Mouse (Mus musculus) heart, adult 2 months (tissue): ENCODE data around the gene Rbms1. TPM values are rescaled to one million over a fixed set of nuclear protein-coding genes. Genes with fewer than 3 reads are reported as not detected.

Source experiments
- DNase-seq, 2 experiments: peaks; one replicate each; pipeline ENCODE4 v3.0.0; 2021
- H3K27ac ChIP-seq: fragments of 200-600 bp; 2 replicates; pipeline ENCODE4 v1.8.1; 2022
- H3K27me3 ChIP-seq: fragments of 200-500 bp; 2 replicates; pipeline ENCODE4 v1.6.1; 2012; ENCODE audit warnings: mild to moderate bottlenecking, low read length, inconsistent platforms, mixed read lengths; ENCODE audit not compliant: control insufficient read depth, insufficient read depth
- H3K36me3 ChIP-seq: fragments of 200-500 bp; 2 replicates; pipeline ENCODE4 v1.6.1; 2012; ENCODE audit warnings: low read length, inconsistent platforms; ENCODE audit not compliant: control insufficient read depth, insufficient read depth
- H3K4me1 ChIP-seq: fragments of 200-500 bp; 2 replicates; pipeline ENCODE4 v1.6.1; 2011; ENCODE audit warnings: low read length; ENCODE audit not compliant: control insufficient read depth, insufficient read depth
- H3K4me3 ChIP-seq: fragments of 200-600 bp; 2 replicates; pipeline ENCODE4 v1.8.1; 2022
- H3K79me2 ChIP-seq: fragments of 200-500 bp; replicated peaks from 2 replicates; pipeline ENCODE4 v1.6.1; 2012; ENCODE audit warnings: mild to moderate bottlenecking, inconsistent platforms, low read length, moderate library complexity, mixed read lengths; ENCODE audit not compliant: control insufficient read depth, insufficient read depth
- H3K9ac ChIP-seq: fragments of 200-500 bp; 2 replicates; pipeline ENCODE4 v1.6.1; 2012; ENCODE audit warnings: low read depth, mild to moderate bottlenecking, control low read depth, inconsistent platforms, low read length, mixed read lengths
- CTCF ChIP-seq: fragments of 200-600 bp; IDR thresholded peaks from 2 replicates; pipeline ENCODE4 v1.8.1; 2022; ENCODE audit warnings: antibody characterized with exemption, mild to moderate bottlenecking, moderate library complexity
- EP300 ChIP-seq: fragments of 200-500 bp; IDR thresholded peaks from 2 replicates; pipeline ENCODE4 v1.6.1; 2011; ENCODE audit warnings: low read depth, low read length, control low read depth; ENCODE audit not compliant: insufficient read depth
- POLR2A ChIP-seq: fragments of 200-500 bp; IDR thresholded peaks from 2 replicates; pipeline ENCODE4 v1.6.1; 2011; ENCODE audit warnings: mild to moderate bottlenecking, low read depth, low read length, control low read depth; ENCODE audit not compliant: insufficient read depth
- WGBS: fragments of 180-500 bp; shearing (Covaris S2); methylation state at CpG from one replicate; pipeline ENCODE4 v1.1.7; 2018; 5-methylcytosine and 5-hydroxymethylcytosine counted together
- intact Hi-C: fragments of 180-260 bp; cut with DNase I; formaldehyde crosslinking; loops from one replicate; pipeline ENCODE4 v1.15.1; 2025
- polyA plus RNA-seq: library from polyadenylated mRNA; depleted of rRNA; stranded (reverse); fragments of >200 nt; gene quantifications from 2 replicates; pipeline ENCODE4 v1.2.3, GENCODE M21; 2012
- total RNA-seq, 2 experiments: library from RNA; stranded (reverse); gene quantifications; 2 replicates each; pipeline ENCODE4 v1.2.3; 2021

Rbms1 gene
- total and polyA plus RNA-seq, 3 experiments: 44.5 to 79.4 (median 48.7) TPM

DNA sequence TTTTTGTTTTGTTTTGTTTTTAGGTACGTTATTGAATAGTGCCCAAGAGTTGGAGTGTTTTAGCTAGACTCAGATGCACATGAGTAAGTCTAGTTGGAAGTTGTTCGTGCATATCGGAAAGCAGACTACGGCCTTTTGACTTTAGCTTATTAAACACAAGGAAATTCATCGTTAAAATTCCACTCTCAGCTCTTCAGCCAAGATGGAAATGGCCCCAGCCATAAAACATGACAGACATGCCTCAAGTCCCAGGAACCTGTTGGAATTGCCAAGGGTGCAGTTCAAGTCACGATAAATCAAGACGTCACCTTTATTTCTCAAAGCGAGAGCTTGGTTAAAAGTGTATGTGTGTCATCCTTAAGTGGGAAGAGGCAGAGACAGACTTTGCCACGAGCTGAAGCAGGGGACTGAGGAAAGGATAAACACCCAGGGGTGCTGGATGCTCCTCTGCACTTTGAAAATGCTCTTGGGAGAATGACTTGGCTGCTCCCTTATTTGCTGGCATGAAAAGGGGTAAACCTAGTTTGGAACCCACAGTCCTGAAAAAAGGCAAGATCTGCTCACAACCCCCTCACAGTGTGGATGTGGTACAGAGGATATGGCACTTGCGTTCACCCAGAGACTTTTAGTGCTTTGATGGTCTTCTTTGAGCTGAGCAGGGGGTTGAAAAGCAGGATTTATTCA is 233.9 kb downstream of the Rbms1 start:
- Histone ChIP-seq H3K4me1 (no peaks in the 10 kb centered on the region), H3K27me3 (no peaks in the 10 kb centered on the region), H3K79me2 (no peaks in the 10 kb centered on the region), H3K27ac (no peak overlapping the region), H3K9ac (no peak overlapping the region), H3K36me3 (no peaks in the 10 kb centered on the region), H3K4me3 (no peak overlapping the region)
- intact Hi-C loops: no loop called here
- 77% methylated on average over 10 of the region's 10 CpGs for WGBS
- TF ChIP-seq CTCF (no peak), POLR2A (no peak), EP300 (no peak)
- DNase-seq: peak in 1 of 2 experiments; percentile 7

DNA sequence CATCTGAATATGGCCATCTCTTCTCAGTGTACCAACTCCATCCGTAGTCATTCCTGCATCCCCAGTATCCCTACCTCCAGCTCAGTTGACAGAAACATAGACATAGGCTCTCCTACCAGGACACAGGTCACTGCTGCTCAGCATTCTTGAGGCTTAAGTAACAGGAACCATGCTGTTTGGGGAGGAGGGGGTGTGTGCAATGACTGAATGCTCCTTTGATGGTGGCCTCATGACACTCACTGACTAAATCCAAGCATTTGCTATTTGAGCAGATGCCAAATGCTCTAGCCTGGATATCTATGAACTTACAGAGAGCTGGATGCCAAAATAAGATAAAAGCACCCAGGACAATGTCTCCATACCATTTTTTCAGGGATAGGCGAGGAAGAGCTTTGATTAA is 238.3 kb downstream of the Rbms1 start:
- DNase-seq: peak in 1 of 2 experiments; percentile 4
- WGBS: 88% methylated on average over 2 of the region's 2 CpGs
- H3K27me3 ChIP-seq: no peaks in the 10 kb centered on the region
- H3K36me3 ChIP-seq: peaks cover 2% of the 10 kb centered on the region; the same call in 1 of the 2 replicates
- no peak for TF ChIP-seq CTCF
- no peak for TF ChIP-seq POLR2A
- TF ChIP-seq EP300: no peak
- H3K4me1 ChIP-seq: peaks cover 3% of the 10 kb centered on the region
- intact Hi-C loops: loop anchor here (5.0 kb wide), 1 partner anchor 238 kb away; the partner anchor contains the start of gene Rbms1
- H3K27ac ChIP-seq: no peak overlapping the region
- no peak overlapping the region for H3K4me3 ChIP-seq
- H3K79me2 ChIP-seq: no peaks in the 10 kb centered on the region
- H3K9ac ChIP-seq: no peak overlapping the region

DNA sequence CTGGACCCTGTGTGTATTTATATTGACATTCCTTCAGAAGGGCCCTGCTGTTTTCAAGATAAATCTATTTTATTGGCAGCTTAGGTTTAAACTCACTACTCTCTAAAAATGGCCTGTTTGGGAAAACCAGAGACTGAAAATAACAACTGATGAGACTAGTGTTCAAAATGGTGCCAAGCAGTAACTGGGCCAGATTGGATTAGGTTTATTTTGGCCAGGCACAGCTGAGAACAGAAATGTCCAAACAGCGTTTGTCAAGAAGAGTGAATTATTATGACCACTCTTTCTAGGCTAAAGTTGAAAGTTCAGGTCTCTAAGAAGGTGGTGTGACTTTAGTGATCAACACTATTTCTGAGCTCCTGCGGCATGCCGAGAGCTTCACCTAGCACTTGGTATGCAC is 240.0 kb downstream of the Rbms1 start:
- no peak overlapping the region for H3K9ac ChIP-seq
- DNase-seq: no peak

DNA sequence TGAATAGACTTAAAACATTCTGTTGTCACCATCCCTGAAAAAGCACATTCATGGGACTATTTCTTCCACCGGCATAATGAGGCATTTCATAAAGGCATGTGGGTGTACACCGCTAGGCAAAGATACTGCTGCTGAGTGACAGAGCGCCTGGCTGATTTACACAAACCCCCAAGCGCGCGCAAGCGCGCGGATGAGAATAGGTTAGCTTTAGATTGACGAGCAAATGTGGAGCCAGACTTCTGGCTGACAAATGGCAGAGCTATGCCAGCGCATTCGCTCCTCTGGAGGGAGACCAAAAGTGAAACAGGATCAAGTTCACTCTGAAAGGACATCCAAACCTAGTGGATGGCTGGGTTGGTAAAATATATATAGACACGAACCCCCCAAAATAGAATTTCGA is 240.5 kb downstream of the Rbms1 start, which contains the start of gene Itgb6:
Gene Itgb6, minus strand, starts transcription at position 130 of the 400 bp plus-strand sequence.
- Histone ChIP-seq H3K9ac (peak within 1 kb of the TSS; percentile 83), H3K27ac (peak within 1 kb of the TSS; percentile 91), H3K79me2 (no peaks in the 10 kb centered on the region), H3K36me3 (peaks cover 2% of the 10 kb centered on the region; the same call in 1 of the 2 replicates), H3K4me1 (peaks cover 5% of the 10 kb centered on the region), H3K4me3 (peak within 1 kb of the TSS; percentile 39), H3K27me3 (no peaks in the 10 kb centered on the region)
- TF ChIP-seq EP300: no peak
- TF ChIP-seq CTCF: no peak
- TF ChIP-seq POLR2A: peak; percentile 53
- 47% methylated on average over 14 of the region's 14 CpGs for WGBS
- peak; percentile 63 to 80 for DNase-seq
- intact Hi-C loops: loop anchor here (5.0 kb wide), 1 partner anchor 240 kb away; the partner anchor contains the start of gene Rbms1

More for the DNA sequence above, 240.0 kb downstream of the Rbms1 start:
- peaks cover 2% of the 10 kb centered on the region; the same call in 1 of the 2 replicates for H3K36me3 ChIP-seq
- H3K4me1 ChIP-seq: peaks cover 5% of the 10 kb centered on the region
- H3K27ac ChIP-seq: peak overlapping the region; percentile 91
- 61% methylated on average over 3 of the region's 3 CpGs for WGBS
- intact Hi-C loops: loop anchor here (5.0 kb wide), 1 partner anchor 239 kb away; the partner anchor contains the start of gene Rbms1
- H3K27me3 ChIP-seq: no peaks in the 10 kb centered on the region
- H3K79me2 ChIP-seq: no peaks in the 10 kb centered on the region
- H3K4me3 ChIP-seq: no peak overlapping the region
- TF ChIP-seq POLR2A (no peak), CTCF (no peak), EP300 (no peak)

DNA sequence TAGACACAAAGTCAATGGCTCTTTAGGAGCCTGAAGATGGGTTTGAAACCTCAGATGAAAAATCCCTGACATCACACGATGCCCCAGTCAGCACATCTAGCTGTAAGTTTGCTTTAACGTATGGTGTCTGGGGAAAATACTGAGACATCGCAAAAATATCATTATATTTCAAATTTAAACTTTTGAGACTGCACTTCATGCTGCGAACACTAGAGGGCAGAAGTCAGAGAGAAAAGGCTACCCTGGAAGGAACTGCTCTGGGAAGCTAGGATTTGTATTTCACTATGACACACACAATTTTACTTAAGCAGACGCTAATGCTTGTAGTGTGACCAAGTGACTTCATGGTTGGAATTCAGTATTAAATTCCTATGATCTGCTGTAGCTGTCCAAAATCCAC is 242.1 kb downstream of the Rbms1 start:
- peak in 1 of 2 experiments; percentile 29 for DNase-seq
- H3K4me3 ChIP-seq: peak overlapping the region; percentile 4
- 9% methylated on average over 5 of the region's 5 CpGs for WGBS

DNA sequence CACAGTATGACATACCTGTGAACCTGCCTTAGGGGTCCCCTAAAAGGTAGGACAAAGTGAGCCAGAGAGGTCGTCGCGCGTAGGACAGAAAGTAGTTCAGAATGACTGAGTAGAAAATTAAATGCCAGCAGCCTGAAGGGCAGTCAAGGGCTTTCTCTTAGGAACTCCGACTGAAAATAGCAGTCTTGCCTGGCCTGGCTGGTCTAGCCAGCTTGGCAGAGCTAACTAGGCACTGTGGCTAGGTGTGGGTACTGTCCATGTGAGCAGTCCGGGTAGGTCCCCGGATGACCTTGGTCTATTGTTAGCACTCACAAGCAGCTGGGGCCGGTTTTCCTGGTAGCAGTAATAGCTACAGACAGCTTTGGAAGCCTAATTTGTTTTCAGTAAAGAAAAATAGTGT is 242.8 kb downstream of the Rbms1 start:
- Histone ChIP-seq H3K27me3 (no peaks in the 10 kb centered on the region), H3K79me2 (no peaks in the 10 kb centered on the region), H3K27ac (peak overlapping the region; percentile 91), H3K36me3 (peaks cover 2% of the 10 kb centered on the region; the same call in 1 of the 2 replicates), H3K4me1 (peaks cover 5% of the 10 kb centered on the region), H3K4me3 (peak overlapping the region; percentile 11; the same call in 1 of the 2 replicates), H3K9ac (no peak overlapping the region; the same call in 1 of the 2 replicates)
- intact Hi-C loops: loop anchor here (2.0 to 5.0 kb wide), 3 partner anchors 242 to 735 kb away; partner anchors contain the start of gene Rbms1
- TF ChIP-seq POLR2A: no peak
- peak; percentile 90 for TF ChIP-seq EP300
- no peak for TF ChIP-seq CTCF
- 52% methylated on average over 8 of the region's 8 CpGs for WGBS
- DNase-seq: peak; percentile 51 to 82

More for the DNA sequence above, 242.1 kb downstream of the Rbms1 start:
- TF ChIP-seq CTCF (peak; percentile 96), EP300 (no peak)
- peak overlapping the region; percentile 91 for H3K27ac ChIP-seq
- no peaks in the 10 kb centered on the region for H3K79me2 ChIP-seq
- H3K4me1 ChIP-seq: peaks cover 5% of the 10 kb centered on the region
- peaks cover 2% of the 10 kb centered on the region; the same call in 1 of the 2 replicates for H3K36me3 ChIP-seq
- peak overlapping the region; percentile 66 for H3K9ac ChIP-seq
- intact Hi-C loops: loop anchor here (2.0 to 5.0 kb wide), 3 partner anchors 241 to 734 kb away; partner anchors contain the start of gene Rbms1
- H3K27me3 ChIP-seq: no peaks in the 10 kb centered on the region
